Comparison of ENCODE assay signal across 21 mouse cellular contexts in the genomic region with DNA sequence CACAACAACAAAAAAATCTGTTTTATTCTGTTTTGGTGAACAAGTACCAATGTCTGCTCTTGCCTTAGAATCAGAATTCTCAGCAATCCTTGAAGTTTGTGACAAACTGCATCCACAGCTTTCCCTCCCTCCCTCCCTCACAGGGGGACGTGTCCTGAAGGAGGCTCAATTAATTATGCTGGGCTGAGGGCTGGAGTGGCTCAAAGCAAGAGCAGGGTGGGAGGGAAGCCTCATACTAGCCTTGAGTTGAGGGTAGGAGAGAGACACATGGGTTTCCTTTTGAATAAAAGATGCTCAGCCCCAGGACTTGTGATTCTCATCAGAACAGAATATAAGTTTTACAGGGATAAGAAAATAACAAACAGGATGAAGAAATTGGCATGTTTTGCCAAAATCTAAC.
"Had no signal": no experiment of that assay in that cellular context is flagged by ENCODE, and none has a peak within 500 bp of the region (broad histone marks: within the 10 kb centered on the region; RNA-seq: fewer than 3 reads in every experiment).

No protein-coding gene starts in this region.

- H3K9ac ChIP-seq: limb, embryonic 12.5 days; limb, embryonic 15.5 days; liver, embryonic 14.5 days; liver, postnatal 0 days; lung, embryonic 14.5 days; midbrain, embryonic 12.5 days; neural tube, embryonic 13.5 days; stomach, embryonic 15.5 days had no signal

- H3K27me3 ChIP-seq: limb, embryonic 12.5 days; limb, embryonic 15.5 days; midbrain, embryonic 12.5 days; neural tube, embryonic 13.5 days; stomach, embryonic 15.5 days had no signal

- H3K9me3 ChIP-seq: limb, embryonic 12.5 days; limb, embryonic 15.5 days; midbrain, embryonic 12.5 days; neural tube, embryonic 13.5 days; stomach, embryonic 15.5 days had no signal

- H3K27ac ChIP-seq: kidney, postnatal 0 days; limb, embryonic 12.5 days; limb, embryonic 15.5 days; liver, embryonic 14.5 days; macrophage; midbrain, embryonic 12.5 days; neural tube, embryonic 13.5 days; stomach, embryonic 15.5 days had no signal

- H3K4me2 ChIP-seq: limb, embryonic 12.5 days; limb, embryonic 15.5 days; liver, embryonic 11.5 days; lung, embryonic 14.5 days; midbrain, embryonic 12.5 days; neural tube, embryonic 13.5 days; stomach, embryonic 15.5 days had no signal

- ATAC-seq: intestine, postnatal 0 days; liver, postnatal 0 days; lung, postnatal 0 days had no signal

- H3K4me1 ChIP-seq: limb, embryonic 12.5 days; limb, embryonic 15.5 days; stomach, embryonic 15.5 days had no signal

- H3K36me3 ChIP-seq: limb, embryonic 15.5 days; stomach, embryonic 15.5 days had no signal

- H3K4me3 ChIP-seq: limb, embryonic 12.5 days; limb, embryonic 15.5 days; midbrain, embryonic 12.5 days; myocyte; neural tube, embryonic 13.5 days; stomach, embryonic 15.5 days had no signal

- DNase-seq: kidney, adult 2 months; kidney, postnatal 25 days; left cerebral cortex, postnatal 4 days; liver, postnatal 0 days; lung, embryonic 14.5 days; retina, postnatal 1 day; right cerebral cortex, postnatal 25 days; spleen, adult 18-20 months; thymus, postnatal 25 days had no signal
